Mouse (Mus musculus) lung, postnatal 36 days (tissue): ENCODE results near the gene Mrm2.
"Not testable (repeated sequence)": the region's sequence is repeated elsewhere in the genome, so short reads cannot be mapped to it uniquely, and the experiment has no call there.

Experiments
- DNase-seq: peaks from one replicate; pipeline ENCODE4 v3.0.0; 2022; ENCODE audit warnings: mixed read lengths

The Mrm2 gene

GRCm38 (mm10) chr5:140331615-140332512, at the start of gene Mrm2:
Gene Mrm2, minus strand, starts transcription at chr5:140331898.
- DNase-seq, result peak; percentile 89

- peak; percentile 29 for DNase-seq
Observed at GRCm38 (mm10) chr5:140381156-140381555, 49.5 kb upstream of the Mrm2 start.

- peak; percentile 23 for DNase-seq
Observed at GRCm38 (mm10) chr5:140379299-140379698, 47.6 kb upstream of the Mrm2 start.

- DNase-seq, result no peak
Observed at GRCm38 (mm10) chr5:140378121-140378853, 46.6 kb upstream of the Mrm2 start.

- DNase-seq, result no peak
Observed at GRCm38 (mm10) chr5:140375249-140375829, 43.6 kb upstream of the Mrm2 start.

GRCm38 (mm10) chr5:140374226-140374625, 42.5 kb upstream of the Mrm2 start:
- DNase-seq, result peak; percentile 43

- DNase-seq, result no peak
Observed at GRCm38 (mm10) chr5:140373711-140374110, 42.0 kb upstream of the Mrm2 start.

- no peak for DNase-seq
Observed at GRCm38 (mm10) chr5:140371671-140372070, 40.0 kb upstream of the Mrm2 start.

- DNase-seq, result peak; percentile 64
Observed at GRCm38 (mm10) chr5:140370446-140371254, 39.0 kb upstream of the Mrm2 start.

GRCm38 (mm10) chr5:140369466-140369865, 37.8 kb upstream of the Mrm2 start:
- DNase-seq, result no peak

GRCm38 (mm10) chr5:140368926-140369325, 37.2 kb upstream of the Mrm2 start:
- no peak for DNase-seq

- DNase-seq, result not testable (repeated sequence)
Observed at GRCm38 (mm10) chr5:140368126-140368525, 36.4 kb upstream of the Mrm2 start.

- no peak for DNase-seq
Observed at GRCm38 (mm10) chr5:140364415-140364814, 32.7 kb upstream of the Mrm2 start.

GRCm38 (mm10) chr5:140359930-140360674, 28.4 kb upstream of the Mrm2 start:
- DNase-seq, result no peak

- no peak for DNase-seq
Observed at GRCm38 (mm10) chr5:140357466-140357865, 25.8 kb upstream of the Mrm2 start.

GRCm38 (mm10) chr5:140355934-140356333, 24.2 kb upstream of the Mrm2 start:
- DNase-seq, result no peak

GRCm38 (mm10) chr5:140352352-140352751, 20.7 kb upstream of the Mrm2 start:
- DNase-seq, result no peak

- no peak for DNase-seq
Observed at GRCm38 (mm10) chr5:140350731-140351497, 19.2 kb upstream of the Mrm2 start.

GRCm38 (mm10) chr5:140349882-140350281, 18.2 kb upstream of the Mrm2 start:
- DNase-seq, result no peak

- DNase-seq, result no peak
Observed at GRCm38 (mm10) chr5:140346050-140346449, 14.4 kb upstream of the Mrm2 start.

GRCm38 (mm10) chr5:140345244-140345643, 13.5 kb upstream of the Mrm2 start:
- DNase-seq, result no peak
